ENCODE assay signal across 20 mouse cellular contexts in the genomic region with DNA sequence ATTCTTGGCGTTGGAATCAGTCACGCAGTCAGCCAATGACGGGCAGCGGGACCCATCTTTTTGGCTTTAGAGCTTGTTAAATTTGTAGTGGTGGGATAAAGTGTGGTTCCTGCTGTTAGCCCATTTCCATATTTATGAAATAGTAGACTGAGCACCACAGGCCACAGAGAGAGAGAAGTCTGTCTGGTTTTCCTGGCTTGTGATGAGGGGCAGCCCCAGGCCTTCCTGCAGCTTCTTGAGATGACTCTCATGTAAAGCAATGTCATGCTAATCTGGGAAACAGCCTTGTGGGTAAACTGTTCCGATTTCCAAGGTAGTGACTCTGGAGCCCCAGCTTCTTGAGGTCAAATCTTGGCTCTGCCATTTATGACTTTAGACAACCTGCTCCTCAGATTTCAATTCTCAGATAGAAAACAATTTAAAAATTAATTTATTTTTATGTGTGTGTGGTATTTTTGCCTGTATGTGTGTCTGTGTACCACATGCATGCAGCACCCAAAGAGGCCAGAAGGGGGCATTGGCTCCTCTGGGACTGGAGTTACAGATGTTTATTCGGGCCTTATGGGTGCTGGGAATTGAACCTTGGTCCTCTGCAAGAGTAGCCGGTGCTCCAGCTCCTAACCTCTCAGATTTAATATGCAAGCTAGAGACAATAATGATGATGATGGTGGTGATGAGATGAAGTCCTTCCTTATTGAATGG. TPM values are rescaled to one million over a fixed set of nuclear protein-coding genes. Genes with fewer than 3 reads are reported as not detected.
DNase-seq lines count a peak whose midpoint lies in the region; ATAC-seq and TF ChIP-seq lines count a peak whose summit lies in the region.
"Had no signal": no experiment of that assay in that cellular context is flagged by ENCODE, and none has a peak within 500 bp of the region (broad histone marks: within the 10 kb centered on the region; RNA-seq: fewer than 3 reads in every experiment).

No protein-coding gene starts in this region.

- dilution Hi-C loops in CH12.LX (cut with MboI; ENCODE audit: extremely low pct_ligation_motif_present, extremely low pct_unique_long_range_greater_than_20kb, low sequenced_read_pairs), result no loop called here

- in situ Hi-C loops in CH12.LX (cut with MboI; ENCODE audit: low pct_ligation_motif_present, low pct_unique_long_range_greater_than_20kb, low sequenced_read_pairs), result no loop called here

- no peaks in the 10 kb centered on the region for H3K36me3 ChIP-seq in heart, adult 2 months (ENCODE audit: control insufficient read depth, insufficient read depth, low read length)
- H3K36me3 ChIP-seq in lung, embryonic 14.5 days (ENCODE audit: insufficient read depth), result no peaks in the 10 kb centered on the region
- H3K36me3 ChIP-seq in CH12.LX (replicated peaks in 1 of 2; ENCODE audit: control insufficient read depth in 1 of 2, insufficient read depth in 1 of 2, low read length in 1 of 2), result peaks cover 14 to 67% of the 10 kb centered on the region in 2 experiments
- H3K36me3 ChIP-seq in MEL (ENCODE audit: control insufficient read depth in 1 of 2, insufficient read depth in 2 of 2, low read length in 2 of 2), result no peaks in the 10 kb centered on the region
- H3K36me3 ChIP-seq in hindbrain, embryonic 13.5 days, result no peaks in the 10 kb centered on the region
- H3K36me3 ChIP-seq in kidney, embryonic 15.5 days, result no peaks in the 10 kb centered on the region
- H3K36me3 ChIP-seq: embryonic facial prominence, embryonic 12.5 days; forebrain, embryonic 12.5 days; G1E; heart, embryonic 12.5 days; hindbrain, embryonic 10.5 days; hindbrain, embryonic 15.5 days had no signal

- TF ChIP-seq RAD21 in CH12.LX (IDR thresholded peaks at IDR 0.05; ENCODE audit: low read depth, low read length), result peak; percentile 14
- TF ChIP-seq RAD21 in MEL (IDR thresholded peaks at IDR 0.05; ENCODE audit: low read depth, low read length), result no peak

- TF ChIP-seq CTCF in heart, adult 2 months (IDR thresholded peaks at IDR 0.05), result 0 out of 2 replicates have a peak, but pooled peaks have one; percentile 11
- TF ChIP-seq CTCF in lung, embryonic 14.5 days (IDR thresholded peaks at IDR 0.05; ENCODE audit: low read depth), result 0 out of 2 replicates have a peak, but pooled peaks have one; percentile 15
- peak; percentile 21 to 48; a peak in 2 of 4 replicates for TF ChIP-seq CTCF in CH12.LX (conservative IDR thresholded peaks at IDR 0.05 in 1 of 2, IDR thresholded peaks at IDR 0.05 in 1 of 2; ENCODE audit: low read depth in 2 of 2, low read length in 2 of 2)
- peak in 2 of 3 experiments; percentile 7 to 8; a peak in 1 of 6 replicates for TF ChIP-seq CTCF in MEL (IDR thresholded peaks at IDR 0.05 in 2 of 3, conservative IDR thresholded peaks at IDR 0.05 in 1 of 3; ENCODE audit: control insufficient read depth in 1 of 3, insufficient read depth in 1 of 3, low read depth in 2 of 3, low read length in 3 of 3, poor library complexity in 1 of 3, severe bottlenecking in 1 of 3)

- TF ChIP-seq POLR2A in heart, adult 2 months (IDR thresholded peaks at IDR 0.05; ENCODE audit: insufficient read depth, low read depth, low read length), result no peak
- TF ChIP-seq POLR2A in CH12.LX (IDR thresholded peaks at IDR 0.05; ENCODE audit: low read depth, low read length), result peak; percentile 39; the same call in 1 of the 2 replicates
- TF ChIP-seq POLR2A in MEL (IDR thresholded peaks at IDR 0.05; ENCODE audit: control insufficient read depth in 1 of 2, insufficient read depth in 1 of 2, low read depth in 1 of 2, low read length in 2 of 2, poor library complexity in 1 of 2), result no peak

- no peak overlapping the region for H3K4me2 ChIP-seq in lung, embryonic 14.5 days
- peak overlapping the region; percentile 31 for H3K4me2 ChIP-seq in CH12.LX (ENCODE audit: insufficient read depth, low read depth, poor library complexity, severe bottlenecking)
- no peak overlapping the region for H3K4me2 ChIP-seq in hindbrain, embryonic 13.5 days
- H3K4me2 ChIP-seq in kidney, embryonic 15.5 days, result no peak overlapping the region
- H3K4me2 ChIP-seq: embryonic facial prominence, embryonic 12.5 days; forebrain, embryonic 12.5 days; heart, embryonic 12.5 days; hindbrain, embryonic 15.5 days had no signal

- no peaks in the 10 kb centered on the region for H3K9me3 ChIP-seq in lung, embryonic 14.5 days (ENCODE audit: low read depth, low read length)
- H3K9me3 ChIP-seq in CH12.LX (replicated peaks; ENCODE audit: low read length) (peaks cover 13% of the 10 kb centered on the region), MEL (replicated peaks; ENCODE audit: insufficient read depth, low read length) (no peaks in the 10 kb centered on the region)
- H3K9me3 ChIP-seq in hindbrain, embryonic 13.5 days, result no peaks in the 10 kb centered on the region
- no peaks in the 10 kb centered on the region for H3K9me3 ChIP-seq in kidney, embryonic 15.5 days (replicated peaks)
- H3K9me3 ChIP-seq: embryonic facial prominence, embryonic 12.5 days; forebrain, embryonic 12.5 days; hindbrain, embryonic 15.5 days had no signal

- no peak for DNase-seq in heart, adult 2 months
- no peak for DNase-seq in heart, adult 9 months (ENCODE audit: low spot score in 2 of 2)
- DNase-seq in lung, embryonic 14.5 days, result no peak
- no peak for DNase-seq in lung, postnatal 4 days
- DNase-seq in CH12.LX (ENCODE audit: extremely low read depth), result peak; percentile 94
- no peak for DNase-seq in MEL (ENCODE audit: low read depth, low spot score)
- DNase-seq: adrenal gland, adult 2 months; adrenal gland, postnatal 25 days; cerebellum, adult 8-10 months; gastrocnemius, postnatal 10 days; heart, adult 18-20 months had no signal

- H3K9ac ChIP-seq in heart, adult 2 months (ENCODE audit: low read depth, low read length), result no peak overlapping the region
- no peak overlapping the region for H3K9ac ChIP-seq in lung, embryonic 14.5 days
- H3K9ac ChIP-seq in CH12.LX (ENCODE audit: insufficient read depth, low read depth) (0 out of 2 replicates have a peak overlapping the region, but pooled peaks have one; percentile 59), MEL (ENCODE audit: control insufficient read depth, low read depth, low read length, poor library complexity, severe bottlenecking) (no peak overlapping the region)
- H3K9ac ChIP-seq in hindbrain, embryonic 13.5 days, result no peak overlapping the region
- H3K9ac ChIP-seq in kidney, embryonic 15.5 days, result no peak overlapping the region
- H3K9ac ChIP-seq: embryonic facial prominence, embryonic 12.5 days; forebrain, embryonic 12.5 days; heart, embryonic 12.5 days; hindbrain, embryonic 15.5 days had no signal

- no peaks in the 10 kb centered on the region for H3K27me3 ChIP-seq in heart, adult 2 months (ENCODE audit: control insufficient read depth, insufficient read depth, low read length)
- H3K27me3 ChIP-seq in lung, embryonic 14.5 days (ENCODE audit: insufficient read depth, low read length), result no peaks in the 10 kb centered on the region
- no peaks in the 10 kb centered on the region for H3K27me3 ChIP-seq in CH12.LX (replicated peaks)
- no peaks in the 10 kb centered on the region for H3K27me3 ChIP-seq in MEL (ENCODE audit: control insufficient read depth in 1 of 2, insufficient read depth in 2 of 2, low read length in 2 of 2)
- no peaks in the 10 kb centered on the region for H3K27me3 ChIP-seq in hindbrain, embryonic 13.5 days
- no peaks in the 10 kb centered on the region for H3K27me3 ChIP-seq in kidney, embryonic 15.5 days
- H3K27me3 ChIP-seq: embryonic facial prominence, embryonic 12.5 days; forebrain, embryonic 12.5 days; heart, embryonic 12.5 days; hindbrain, embryonic 15.5 days had no signal

- ATAC-seq in lung, embryonic 14.5 days (ENCODE audit: insufficient read depth), result no peak
- no peak for ATAC-seq in hindbrain, embryonic 13.5 days (ENCODE audit: low FRiP score)
- ATAC-seq in kidney, embryonic 15.5 days (replicated peaks; ENCODE audit: low FRiP score), result no peak
- ATAC-seq: forebrain, embryonic 16.5 days had no signal

- 94% methylated on average over 7 of the region's 7 CpGs for WGBS in heart, adult 2 months
- 94% methylated on average over 7 of the region's 7 CpGs for whole genome bisulfite sequencing in lung, embryonic 14.5 days
- 88% methylated on average over 7 of the region's 7 CpGs for WGBS in hindbrain, embryonic 13.5 days
- WGBS in kidney, embryonic 15.5 days, result 97% methylated on average over 7 of the region's 7 CpGs

- TF ChIP-seq EP300 in heart, adult 2 months (IDR thresholded peaks at IDR 0.05; ENCODE audit: insufficient read depth, low read depth, low read length), result no peak
- TF ChIP-seq EP300 in CH12.LX (IDR thresholded peaks at IDR 0.05; ENCODE audit: low read length) (peak; percentile 97), MEL (IDR thresholded peaks at IDR 0.05; ENCODE audit: low read depth in 1 of 2, low read length in 2 of 2) (no peak)

- intact Hi-C loops in heart, adult 2 months (cut with DNase I), result no loop called here

- H3K27ac ChIP-seq in heart, adult 2 months, result no peak overlapping the region
- no peak overlapping the region for H3K27ac ChIP-seq in lung, embryonic 14.5 days (ENCODE audit: low read depth)
- H3K27ac ChIP-seq in CH12.LX (ENCODE audit: insufficient read depth, low read depth) (peak overlapping the region; percentile 99), MEL (ENCODE audit: control insufficient read depth, low read depth, low read length) (no peak overlapping the region)
- H3K27ac ChIP-seq in hindbrain, embryonic 13.5 days, result no peak overlapping the region
- no peak overlapping the region for H3K27ac ChIP-seq in kidney, embryonic 15.5 days
- H3K27ac ChIP-seq: embryonic facial prominence, embryonic 12.5 days; forebrain, embryonic 12.5 days; hindbrain, embryonic 10.5 days; hindbrain, embryonic 15.5 days had no signal

- no peaks in the 10 kb centered on the region for H3K79me2 ChIP-seq in heart, adult 2 months (replicated peaks; ENCODE audit: control insufficient read depth, insufficient read depth, low read length)
- H3K79me2 ChIP-seq in CH12.LX (replicated peaks; ENCODE audit: control insufficient read depth, extremely low read depth, insufficient read depth, poor library complexity, severe bottlenecking) (peaks cover 90% of the 10 kb centered on the region), MEL (ENCODE audit: control insufficient read depth, insufficient read depth, low read length, poor library complexity) (no peaks in the 10 kb centered on the region)

- H3K4me3 ChIP-seq in heart, adult 2 months, result no peak overlapping the region
- H3K4me3 ChIP-seq in lung, embryonic 14.5 days (ENCODE audit: low read depth, low read length), result no peak overlapping the region
- H3K4me3 ChIP-seq in CH12.LX (replicated peaks in 1 of 3; ENCODE audit: low read depth in 2 of 3, low read length in 2 of 3, poor library complexity in 1 of 3), result no peak overlapping the region
- H3K4me3 ChIP-seq in MEL (ENCODE audit: control insufficient read depth in 1 of 2, insufficient read depth in 1 of 2, low read depth in 2 of 2, low read length in 2 of 2), result no peak overlapping the region
- H3K4me3 ChIP-seq in hindbrain, embryonic 13.5 days, result no peak overlapping the region
- no peak overlapping the region for H3K4me3 ChIP-seq in kidney, embryonic 15.5 days (replicated peaks)
- H3K4me3 ChIP-seq: embryonic facial prominence, embryonic 12.5 days; forebrain, embryonic 12.5 days; heart, embryonic 12.5 days; hindbrain, embryonic 10.5 days; hindbrain, embryonic 15.5 days had no signal

- H3K4me1 ChIP-seq in heart, adult 2 months (ENCODE audit: control insufficient read depth, insufficient read depth, low read length), result no peaks in the 10 kb centered on the region
- H3K4me1 ChIP-seq in lung, embryonic 14.5 days (ENCODE audit: insufficient read depth), result no peaks in the 10 kb centered on the region
- peaks cover 59 to 93% of the 10 kb centered on the region in 2 experiments for H3K4me1 ChIP-seq in CH12.LX (ENCODE audit: control insufficient read depth in 1 of 2, insufficient read depth in 2 of 2)
- H3K4me1 ChIP-seq in MEL (ENCODE audit: control insufficient read depth in 1 of 2, insufficient read depth in 2 of 2, low read length in 2 of 2), result no peaks in the 10 kb centered on the region
- no peaks in the 10 kb centered on the region for H3K4me1 ChIP-seq in hindbrain, embryonic 13.5 days (replicated peaks)
- H3K4me1 ChIP-seq in kidney, embryonic 15.5 days, result no peaks in the 10 kb centered on the region
- H3K4me1 ChIP-seq: embryonic facial prominence, embryonic 12.5 days; forebrain, embryonic 12.5 days; hindbrain, embryonic 10.5 days had no signal

RNA-seq across cellular contexts. Expression of gene Prkcb, which starts 32.4 kb away (rescaled TPM):
- 1 to 10 TPM; 3.8 to 4.5 TPM for total RNA-seq in heart, adult 2 months (2021)
- polyA plus RNA-seq in heart, adult 2 months (2012; rRNA removed), result 3.6 and 4.5 TPM in 2 replicates
- 7.5 and 9.7 TPM in 2 replicates for polyA plus RNA-seq in lung, embryonic 14.5 days (2014; fragmentation: Nextera tagmentation; extraction: Ambion mirVana)
- total RNA-seq in CH12.LX (2012; rRNA removed) (270 and 337 TPM in 2 replicates), CH12.LX (2014; rRNA removed) (289 and 323 TPM in 2 replicates), MEL (2012; rRNA removed) (not detected in 2 replicates)
- polyA plus RNA-seq in CH12.LX (2012; ENCODE audit: insufficient read length, low read depth) (381 and 463 TPM in 2 replicates), MEL (2012; ENCODE audit: insufficient read depth in 1 of 2, insufficient read length in 2 of 2, low read depth in 1 of 2, low replicate concordance in 2 of 2, missing spikeins in 1 of 2) (not detected)
- polyA plus RNA-seq in hindbrain, embryonic 13.5 days (2015; fragmentation: Nextera tagmentation; extraction: Ambion mirVana), result 58.1 and 62.7 TPM in 2 replicates
- 3.4 and 5.9 TPM in 2 replicates for polyA plus RNA-seq in kidney, embryonic 15.5 days (2015; fragmentation: Nextera tagmentation; extraction: Ambion mirVana)
- polyA plus RNA-seq: G1E had no signal
